Mouse (Mus musculus) midbrain, embryonic 12.5 days (tissue): Measurements from ENCODE around the gene Klc2. TPM values are rescaled to one million over a fixed set of nuclear protein-coding genes. Genes with fewer than 3 reads are reported as not detected.
"Not testable (repeated sequence)": the region's sequence is repeated elsewhere in the genome, so short reads cannot be mapped to it uniquely, and the experiment has no call there.

Experiments
- ATAC-seq: fragments of 200-750 bp; cut with Nextera tagmentation; 2 replicates; pipeline ENCODE4 v1.8.0; 2017; ENCODE audit warnings: low read depth, moderate TSS enrichment, moderate library complexity; ENCODE audit not compliant: low FRiP score
- H3K27ac ChIP-seq: fragments of 300-500 bp; sonication (generic); replicated peaks from 2 replicates; pipeline ENCODE4 v1.5.1; 2016; ENCODE audit warnings: mild to moderate bottlenecking
- H3K27me3 ChIP-seq: fragments of 300-500 bp; sonication (generic); 2 replicates; pipeline ENCODE4 v1.6.1; 2016; ENCODE audit warnings: mild to moderate bottlenecking
- H3K36me3 ChIP-seq: fragments of 300-500 bp; sonication (generic); 2 replicates; pipeline ENCODE4 v1.6.1; 2016
- H3K4me1 ChIP-seq: fragments of 300-500 bp; sonication (generic); 2 replicates; pipeline ENCODE4 v1.6.1; 2016
- H3K4me2 ChIP-seq: fragments of 300-500 bp; sonication (generic); replicated peaks from 2 replicates; pipeline ENCODE4 v1.6.1; 2016; ENCODE audit warnings: mild to moderate bottlenecking, moderate library complexity
- H3K4me3 ChIP-seq: fragments of 300-500 bp; sonication (generic); 2 replicates; pipeline ENCODE4 v1.5.1; 2016; ENCODE audit warnings: mild to moderate bottlenecking
- H3K9ac ChIP-seq: fragments of 300-500 bp; sonication (generic); replicated peaks from 2 replicates; pipeline ENCODE4 v1.6.1; 2016; ENCODE audit warnings: mild to moderate bottlenecking, moderate library complexity
- H3K9me3 ChIP-seq: fragments of 300-500 bp; sonication (generic); 2 replicates; pipeline ENCODE4 v1.6.1; 2016; ENCODE audit warnings: mild to moderate bottlenecking
- WGBS: fragments of 180-500 bp; shearing (Covaris S2); methylation state at CpG from one replicate; pipeline ENCODE4 v1.1.7; 2016; 5-methylcytosine and 5-hydroxymethylcytosine counted together
- polyA plus RNA-seq: library from polyadenylated mRNA; unstranded; fragments of >200 nt; fragmentation: Nextera tagmentation; extraction: Ambion mirVana; gene quantifications from 2 replicates; pipeline ENCODE4 v1.2.1, GENCODE M21; 2016

Gene Klc2
- polyA plus RNA-seq = 53.3 and 54.7 TPM in 2 replicates

DNA sequence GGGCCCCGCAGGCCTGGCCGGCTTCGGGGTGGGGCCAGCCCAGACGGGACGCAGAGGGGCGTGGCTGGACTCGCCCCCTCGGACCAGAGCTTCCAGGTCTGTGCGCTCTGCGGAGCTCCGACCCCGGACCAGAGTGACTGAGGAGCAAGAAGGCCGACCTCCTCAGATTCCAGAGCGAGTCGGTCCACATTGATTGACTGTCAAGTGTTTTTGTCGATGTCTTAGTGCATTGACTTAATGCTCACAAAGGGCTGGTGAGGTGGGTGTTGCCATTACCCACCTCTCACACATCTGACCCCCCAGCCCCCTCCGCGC, at the start of gene Klc2:
TSS of gene Klc2 (minus strand) at position 177 of the 315 bp plus-strand sequence.
- Histone ChIP-seq H3K4me2 (peak within 1 kb of the TSS; percentile 59), H3K9ac (peak within 1 kb of the TSS; percentile 86), H3K27me3 (peaks cover 8% of the 10 kb centered on the region; the same call in 1 of the 2 replicates), H3K36me3 (peaks cover 26% of the 10 kb centered on the region), H3K27ac (peak within 1 kb of the TSS; percentile 90), H3K4me1 (peaks cover 15% of the 10 kb centered on the region), H3K9me3 (no peaks in the 10 kb centered on the region), H3K4me3 (peak within 1 kb of the TSS; percentile 86)
- under 1% methylated on average over 18 of the region's 18 CpGs for WGBS
- peak; percentile 90; the same call in 1 of the 2 replicates for ATAC-seq

DNA sequence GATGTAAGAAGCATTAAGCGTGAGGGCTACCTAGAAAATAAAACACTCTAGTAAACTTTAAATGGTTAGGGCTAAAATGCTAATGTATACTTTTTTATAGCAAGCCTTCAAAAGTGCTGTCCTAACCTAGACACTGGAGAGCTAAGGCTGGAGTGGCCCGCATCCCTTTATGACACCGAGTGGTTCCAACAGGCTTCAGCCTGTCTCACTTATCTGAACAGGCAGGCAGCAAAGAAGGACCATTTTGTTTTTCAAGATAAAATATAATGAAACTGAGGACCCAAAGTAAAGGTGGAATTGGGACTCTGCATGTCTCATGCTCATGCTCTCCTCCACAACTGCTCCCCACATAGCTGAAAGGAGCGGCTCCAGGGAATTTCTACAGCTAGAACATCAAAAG, 49.1 kb upstream of the Klc2 start:
- H3K9me3 ChIP-seq = no peaks in the 10 kb centered on the region
- H3K36me3 ChIP-seq = peaks cover 12% of the 10 kb centered on the region
- 88% methylated on average over 4 of the region's 4 CpGs for WGBS
- no peaks in the 10 kb centered on the region for H3K27me3 ChIP-seq
- H3K4me3 ChIP-seq = no peak overlapping the region
- H3K4me1 ChIP-seq = no peaks in the 10 kb centered on the region
- no peak overlapping the region for H3K4me2 ChIP-seq
- no peak overlapping the region for H3K27ac ChIP-seq
- ATAC-seq = no peak
- H3K9ac ChIP-seq = no peak overlapping the region

DNA sequence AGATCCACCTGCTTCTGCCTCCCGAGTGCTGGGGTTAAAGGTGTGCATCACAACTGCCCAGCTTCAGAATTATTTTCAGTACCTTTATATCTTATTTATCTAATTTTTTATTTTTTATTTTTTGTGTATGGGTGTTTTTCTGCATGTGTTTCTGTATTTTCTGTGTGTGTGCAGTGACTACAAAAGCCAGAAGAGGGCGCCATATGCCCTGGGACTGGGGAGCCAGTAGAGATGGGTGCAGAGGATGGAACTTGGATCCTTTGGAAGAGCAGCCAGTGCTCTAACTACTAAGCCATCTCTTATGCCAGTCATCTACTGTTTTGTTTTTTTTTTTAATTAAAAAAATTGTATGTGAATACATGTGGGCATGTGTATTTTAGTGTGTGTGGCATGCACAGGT, 46.0 kb upstream of the Klc2 start:
- Histone ChIP-seq H3K27ac (no peak overlapping the region), H3K36me3 (peaks cover 12% of the 10 kb centered on the region), H3K27me3 (no peaks in the 10 kb centered on the region), H3K4me2 (no peak overlapping the region), H3K4me3 (no peak overlapping the region), H3K9ac (no peak overlapping the region), H3K9me3 (no peaks in the 10 kb centered on the region), H3K4me1 (no peaks in the 10 kb centered on the region)
- 65% methylated on average over 2 of the region's 2 CpGs for WGBS
- no peak for ATAC-seq

DNA sequence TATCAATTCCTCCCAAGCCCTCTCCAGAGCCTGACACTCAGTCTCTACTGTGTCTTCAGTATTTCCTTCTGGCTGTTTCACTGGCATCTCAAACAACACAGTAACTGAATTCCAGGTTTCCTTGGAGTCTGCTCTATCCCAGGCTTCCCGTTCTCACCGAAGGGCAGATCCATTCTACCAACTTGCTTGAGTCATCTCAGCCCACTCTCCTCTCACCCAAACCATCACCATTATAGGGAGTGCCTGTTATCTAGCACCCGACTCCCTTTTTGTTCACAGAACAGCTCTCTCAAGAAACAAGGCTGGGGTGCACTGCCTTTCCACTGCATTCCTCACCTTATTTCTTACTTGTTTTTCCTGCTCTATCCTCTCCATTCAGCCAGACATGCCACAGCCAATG, 43.6 kb upstream of the Klc2 start:
- Histone ChIP-seq H3K4me1 (no peaks in the 10 kb centered on the region), H3K36me3 (peaks cover 12% of the 10 kb centered on the region), H3K4me3 (no peak overlapping the region), H3K27ac (no peak overlapping the region), H3K9ac (no peak overlapping the region), H3K4me2 (no peak overlapping the region), H3K27me3 (no peaks in the 10 kb centered on the region), H3K9me3 (no peaks in the 10 kb centered on the region)
- WGBS = 90% methylated on average over 3 of the region's 3 CpGs
- no peak for ATAC-seq

DNA sequence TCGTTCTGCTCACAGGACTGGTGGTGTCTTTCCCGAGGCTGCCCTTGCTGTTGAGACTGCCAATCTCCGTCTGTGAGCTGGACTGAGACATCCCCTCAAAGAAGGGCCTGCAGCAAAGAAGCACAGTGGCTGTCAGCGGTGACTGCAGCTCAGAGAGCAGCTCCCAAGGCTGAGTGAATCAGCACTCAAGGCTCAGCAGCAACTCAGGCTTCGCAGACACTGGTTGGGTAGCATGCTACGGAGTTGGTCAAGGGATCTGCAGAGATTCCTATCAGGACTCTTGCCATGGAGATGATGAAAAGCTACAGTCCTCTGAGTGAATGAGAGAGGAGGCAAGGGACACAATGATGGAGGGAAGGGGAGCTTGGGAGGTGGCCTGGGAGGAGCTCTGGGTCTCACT, 33.9 kb upstream of the Klc2 start:
- no peaks in the 10 kb centered on the region for H3K27me3 ChIP-seq
- H3K4me2 ChIP-seq = no peak overlapping the region
- no peak overlapping the region for H3K9ac ChIP-seq
- peaks cover 37% of the 10 kb centered on the region for H3K36me3 ChIP-seq
- WGBS = 88% methylated on average over 6 of the region's 6 CpGs
- H3K9me3 ChIP-seq = no peaks in the 10 kb centered on the region
- no peak overlapping the region for H3K27ac ChIP-seq
- no peak overlapping the region for H3K4me3 ChIP-seq
- no peak for ATAC-seq
- no peaks in the 10 kb centered on the region for H3K4me1 ChIP-seq

DNA sequence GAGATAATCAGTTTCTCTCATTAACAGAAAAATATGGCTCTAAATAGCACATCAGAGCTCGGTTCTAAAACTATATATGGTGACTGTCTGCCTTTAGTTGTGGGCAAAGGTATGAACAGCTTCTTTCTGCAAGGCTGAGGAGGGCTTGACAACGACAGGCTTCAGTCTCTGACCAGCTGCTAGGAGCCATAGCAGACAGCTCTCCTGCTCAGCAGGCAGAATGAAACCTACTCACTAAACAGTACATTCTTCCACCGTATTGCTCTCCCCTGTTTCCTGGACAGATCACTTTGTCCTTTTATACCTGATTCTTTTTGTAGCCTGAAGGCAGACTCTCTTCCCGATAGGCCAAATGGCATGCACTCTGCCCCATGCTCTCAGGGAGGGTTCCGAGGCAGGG, 33.4 kb upstream of the Klc2 start:
- no peak overlapping the region for H3K4me3 ChIP-seq
- H3K9me3 ChIP-seq = no peaks in the 10 kb centered on the region
- no peak overlapping the region for H3K4me2 ChIP-seq
- no peak overlapping the region for H3K9ac ChIP-seq
- ATAC-seq = no peak
- 89% methylated on average over 5 of the region's 5 CpGs for WGBS
- H3K36me3 ChIP-seq = peaks cover 37% of the 10 kb centered on the region
- H3K4me1 ChIP-seq = no peaks in the 10 kb centered on the region
- H3K27ac ChIP-seq = no peak overlapping the region
- no peaks in the 10 kb centered on the region for H3K27me3 ChIP-seq

DNA sequence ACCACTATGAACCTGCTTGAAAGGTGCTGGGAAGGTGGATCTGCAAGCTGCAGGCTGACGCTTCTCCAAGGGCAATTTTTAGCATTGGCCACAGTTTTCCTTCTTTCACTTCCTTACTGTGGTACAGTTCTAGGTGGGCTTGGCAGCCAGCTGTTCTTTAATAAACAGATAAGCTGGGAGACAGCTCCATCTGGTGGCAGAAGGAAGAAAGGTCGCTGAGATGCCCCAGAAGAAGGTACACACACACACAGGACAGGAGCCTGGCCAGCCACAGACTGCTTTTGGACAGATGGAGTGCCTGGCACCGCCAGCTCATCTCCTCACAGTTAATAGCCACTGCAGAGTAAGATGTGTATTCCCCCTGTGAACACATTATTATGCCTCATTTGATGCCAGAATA, 33.0 kb upstream of the Klc2 start:
- Histone ChIP-seq H3K4me2 (no peak overlapping the region), H3K27me3 (no peaks in the 10 kb centered on the region), H3K27ac (no peak overlapping the region), H3K4me1 (no peaks in the 10 kb centered on the region), H3K9me3 (no peaks in the 10 kb centered on the region), H3K9ac (no peak overlapping the region), H3K36me3 (peaks cover 41% of the 10 kb centered on the region), H3K4me3 (no peak overlapping the region)
- 48% methylated on average over 3 of the region's 3 CpGs for WGBS
- no peak for ATAC-seq

DNA sequence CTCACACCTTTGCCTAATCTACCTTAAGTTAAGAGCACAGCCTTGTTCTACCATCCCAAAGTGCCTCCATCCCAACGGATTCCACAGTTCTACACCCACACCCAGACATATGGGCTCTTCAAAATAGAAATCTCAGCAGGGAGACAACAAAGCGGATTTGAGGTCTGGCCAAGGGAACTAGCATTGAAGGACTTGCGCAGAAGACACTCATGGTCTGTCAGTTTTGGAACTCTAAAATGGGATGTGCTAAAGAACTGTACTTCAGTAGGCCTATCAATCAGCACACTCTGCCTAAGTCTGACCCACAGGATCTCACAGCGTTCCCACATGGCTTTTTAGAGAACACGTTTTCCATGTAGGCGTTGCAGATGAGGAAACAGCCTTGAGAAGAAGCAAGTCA, 32.0 kb upstream of the Klc2 start:
- 90% methylated on average over 6 of the region's 6 CpGs for WGBS

DNA sequence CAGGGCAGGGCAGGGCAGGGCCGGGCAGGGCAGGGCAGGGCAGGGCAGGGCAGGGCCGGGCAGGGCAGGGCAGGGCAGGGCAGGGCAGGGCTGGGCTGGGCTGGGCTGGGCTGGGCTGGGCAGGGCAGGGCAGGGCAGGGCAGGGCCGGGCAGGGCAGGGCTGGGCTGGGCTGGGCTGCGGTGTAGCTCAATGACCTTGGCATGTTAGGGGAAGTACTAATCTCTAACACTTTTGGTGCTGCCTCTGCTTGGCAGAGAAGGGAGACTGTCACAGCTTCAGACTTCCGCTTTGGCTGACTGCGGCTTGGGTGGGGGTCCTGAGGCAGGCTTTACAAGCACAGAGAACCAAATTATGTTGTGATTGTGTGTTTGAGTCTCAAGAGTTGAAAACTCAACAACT, 30.7 kb upstream of the Klc2 start:
- H3K9ac ChIP-seq, H3K27ac ChIP-seq, H3K4me2 ChIP-seq, H3K9me3 ChIP-seq, H3K27me3 ChIP-seq, ATAC-seq, H3K4me1 ChIP-seq, H3K4me3 ChIP-seq: not testable (repeated sequence)
- peaks cover 36% of the 10 kb centered on the region for H3K36me3 ChIP-seq
- 88% methylated on average over 4 of the region's 6 CpGs for WGBS

More for the DNA sequence above, 32.0 kb upstream of the Klc2 start:
- no peaks in the 10 kb centered on the region for H3K9me3 ChIP-seq
- H3K27me3 ChIP-seq = no peaks in the 10 kb centered on the region
- H3K9ac ChIP-seq = no peak overlapping the region
- H3K27ac ChIP-seq = no peak overlapping the region
- ATAC-seq = no peak
- no peaks in the 10 kb centered on the region for H3K4me1 ChIP-seq
- H3K4me2 ChIP-seq = no peak overlapping the region
- no peak overlapping the region for H3K4me3 ChIP-seq
- peaks cover 32% of the 10 kb centered on the region for H3K36me3 ChIP-seq

DNA sequence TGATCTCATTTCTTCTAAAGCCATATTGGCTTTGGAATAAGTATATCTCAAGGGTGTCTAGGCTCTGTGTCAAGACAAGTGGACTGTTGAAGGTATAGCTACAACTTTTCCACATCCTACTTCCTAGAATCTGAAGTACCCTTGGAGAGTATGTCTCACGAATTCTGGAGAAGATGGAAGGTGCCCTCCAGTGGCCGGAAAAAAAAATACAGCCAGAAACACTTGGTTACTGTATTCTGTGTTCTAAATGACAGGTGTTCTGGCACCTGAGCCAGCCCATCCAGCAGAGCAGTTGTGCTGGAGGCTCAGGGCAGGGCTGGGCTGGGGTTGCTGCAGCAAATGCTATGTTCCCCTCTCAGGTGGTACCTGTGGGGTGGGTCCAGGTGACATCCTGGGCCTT, 21.3 kb upstream of the Klc2 start:
- WGBS = 2% methylated on average over 2 of the region's 2 CpGs
- H3K27ac ChIP-seq = no peak overlapping the region
- H3K4me2 ChIP-seq = no peak overlapping the region
- H3K4me3 ChIP-seq = 0 out of 2 replicates have a peak overlapping the region, but pooled peaks have one; percentile 1
- no peak overlapping the region for H3K9ac ChIP-seq
- H3K27me3 ChIP-seq = no peaks in the 10 kb centered on the region
- peaks cover 45% of the 10 kb centered on the region for H3K36me3 ChIP-seq
- H3K4me1 ChIP-seq = no peaks in the 10 kb centered on the region
- no peak for ATAC-seq
- no peaks in the 10 kb centered on the region for H3K9me3 ChIP-seq

DNA sequence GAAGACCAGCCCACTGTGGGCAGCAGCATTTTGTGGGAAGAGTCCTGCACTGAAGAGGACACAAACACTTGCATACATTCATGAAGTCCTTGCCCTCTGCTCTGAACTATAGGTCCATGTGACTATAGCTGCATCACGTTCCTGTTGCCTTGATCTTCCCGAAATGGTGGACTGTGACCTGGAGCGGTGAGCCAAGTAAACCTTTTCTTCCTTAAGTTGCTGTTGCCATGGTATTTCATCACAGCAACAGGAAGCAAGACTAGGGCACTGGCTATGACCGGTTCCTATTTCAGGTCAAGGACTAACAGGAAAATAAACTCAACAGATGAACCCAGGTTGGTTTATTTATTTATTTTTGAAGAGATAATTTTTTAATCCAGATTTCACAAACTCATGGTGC, 12.9 kb upstream of the Klc2 start:
- no peak for ATAC-seq
- Histone ChIP-seq H3K9me3 (no peaks in the 10 kb centered on the region), H3K27ac (no peak overlapping the region), H3K27me3 (no peaks in the 10 kb centered on the region), H3K36me3 (peaks cover 25% of the 10 kb centered on the region), H3K4me1 (no peaks in the 10 kb centered on the region), H3K4me3 (no peak overlapping the region), H3K9ac (no peak overlapping the region), H3K4me2 (no peak overlapping the region)
- 85% methylated on average over 4 of the region's 4 CpGs for WGBS

DNA sequence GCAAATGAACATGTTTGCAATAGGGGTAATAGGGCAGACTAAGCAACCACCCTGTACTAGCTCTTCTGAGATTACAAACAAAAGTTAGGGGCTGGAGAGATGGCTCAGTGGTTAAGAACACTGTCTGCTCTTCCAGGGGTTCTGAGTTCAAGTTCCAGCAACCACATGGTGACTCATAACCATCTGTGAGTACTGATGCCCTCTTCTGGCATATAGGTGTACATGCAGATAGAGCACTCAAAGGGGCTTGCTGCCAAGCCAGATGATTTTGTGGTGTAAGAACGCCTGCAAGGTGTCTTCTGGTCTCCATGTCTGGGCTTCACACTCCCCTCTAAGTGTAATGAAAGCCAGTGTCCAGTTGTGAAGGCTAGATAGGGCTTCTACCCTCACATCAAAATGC, 11.4 kb upstream of the Klc2 start:
- no peak overlapping the region for H3K4me2 ChIP-seq
- no peaks in the 10 kb centered on the region for H3K4me1 ChIP-seq
- no peak overlapping the region; the same call in 1 of the 2 replicates for H3K27ac ChIP-seq
- no peak overlapping the region for H3K4me3 ChIP-seq
- H3K36me3 ChIP-seq = peaks cover 16% of the 10 kb centered on the region
- ATAC-seq = no peak
- no peaks in the 10 kb centered on the region for H3K27me3 ChIP-seq
- 60% methylated on average over 1 of the region's 1 CpGs for WGBS
- H3K9me3 ChIP-seq = no peaks in the 10 kb centered on the region
- no peak overlapping the region for H3K9ac ChIP-seq

DNA sequence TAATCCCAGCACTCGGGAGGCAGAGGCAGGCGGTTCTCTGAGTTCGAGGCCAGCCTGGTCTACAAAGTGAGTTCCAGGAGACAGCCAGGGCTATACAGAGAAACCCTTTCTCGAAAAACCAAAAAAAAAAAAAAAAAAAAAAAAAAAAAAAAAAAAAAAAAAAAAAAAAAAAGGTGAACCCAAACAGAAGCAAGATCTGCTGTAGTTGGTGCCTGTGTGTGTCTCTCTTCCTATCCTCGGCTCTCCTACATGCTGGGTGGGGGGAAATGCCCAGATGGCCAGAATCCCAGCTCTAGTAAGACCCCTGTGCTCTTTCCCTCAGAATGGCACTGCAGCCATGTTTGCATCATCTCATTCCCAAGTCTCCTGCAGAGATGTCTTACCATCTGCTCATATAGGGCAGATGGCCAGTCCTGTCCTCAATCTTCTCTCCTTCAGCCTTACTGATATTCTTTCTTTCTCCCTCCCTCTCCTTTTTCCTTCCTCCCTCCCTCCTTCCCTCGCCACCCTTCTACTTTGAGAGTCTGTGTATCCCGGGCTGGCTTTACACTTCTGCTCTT, 5.8 kb upstream of the Klc2 start:
- ATAC-seq = no peak
- H3K9ac ChIP-seq = no peak overlapping the region
- H3K36me3 ChIP-seq = no peaks in the 10 kb centered on the region
- peaks cover 4% of the 10 kb centered on the region; the same call in 1 of the 2 replicates for H3K27me3 ChIP-seq
- H3K27ac ChIP-seq = no peak overlapping the region
- WGBS = 80% methylated on average over 7 of the region's 7 CpGs
- no peak overlapping the region for H3K4me2 ChIP-seq
- no peaks in the 10 kb centered on the region for H3K9me3 ChIP-seq
- no peaks in the 10 kb centered on the region for H3K4me1 ChIP-seq
- no peak overlapping the region for H3K4me3 ChIP-seq
